Mouse (Mus musculus) liver (tissue): ENCODE measurements around the gene Gimap7.

Experiments
- DNase-seq: peaks from one replicate; pipeline ENCODE4 v3.0.0-alpha.2; 2020; ENCODE audit warnings: mixed read lengths

Gimap7 gene

GRCm38 (mm10) chr6:48742422-48743351, 24.3 kb downstream of the Gimap7 start:
- peak; percentile 52 for DNase-seq

GRCm38 (mm10) chr6:48745490-48745889, 27.1 kb downstream of the Gimap7 start:
- no peak for DNase-seq

- DNase-seq = peak; percentile 17
Observed at GRCm38 (mm10) chr6:48745959-48746889, 27.8 kb downstream of the Gimap7 start, which contains the start of gene Gimap5. TSS of gene Gimap5 (plus strand) at chr6:48746197.

GRCm38 (mm10) chr6:48747091-48747966, 28.9 kb downstream of the Gimap7 start:
- DNase-seq = no peak

- no peak for DNase-seq
Observed at GRCm38 (mm10) chr6:48763567-48764270, 45.3 kb downstream of the Gimap7 start.

GRCm38 (mm10) chr6:48764496-48764895, 46.1 kb downstream of the Gimap7 start:
- DNase-seq = no peak

GRCm38 (mm10) chr6:48768178-48768869, 49.9 kb downstream of the Gimap7 start:
- peak; percentile 19 for DNase-seq

- DNase-seq = no peak
Observed at GRCm38 (mm10) chr6:48768933-48769332, 50.5 kb downstream of the Gimap7 start.

- no peak for DNase-seq
Observed at GRCm38 (mm10) chr6:48770696-48771095, 52.3 kb downstream of the Gimap7 start, which contains the start of gene Gimap3. TSS of gene Gimap3 (minus strand) at chr6:48770851.

- peak; percentile 73 for DNase-seq
Observed at GRCm38 (mm10) chr6:48772030-48772429, 53.6 kb downstream of the Gimap7 start.
